Comparison of ENCODE assay signal across 11 mouse cellular contexts in genomic region chr16:35839680-35840079, GRCm38 (mm10). TPM values are rescaled to one million over a fixed set of nuclear protein-coding genes. Genes with fewer than 3 reads are reported as not detected.
DNase-seq lines count a peak whose midpoint lies in the region; ATAC-seq and TF ChIP-seq lines count a peak whose summit lies in the region.
"Had no signal": no experiment of that assay in that cellular context is flagged by ENCODE, and none has a peak within 500 bp of the region (broad histone marks: within the 10 kb centered on the region; RNA-seq: fewer than 3 reads in every experiment).

No protein-coding gene starts in this region.

- DNase-seq in hindbrain, embryonic 14.5 days (ENCODE audit: low spot score) = peak; percentile 30
- peak; percentile 62 for DNase-seq in A20 (ENCODE audit: low read depth, low spot score)
- peak; percentile 37 for DNase-seq in G1E (ENCODE audit: low spot score)
- DNase-seq in embryonic facial prominence, embryonic 10.5 days (ENCODE audit: low spot score) = peak; percentile 16
- peak in 2 of 3 experiments; percentile 26 to 42 for DNase-seq in liver, embryonic 14.5 days (ENCODE audit: low read depth in 3 of 3, low spot score in 3 of 3)
- DNase-seq in thymus, postnatal 10 days (ENCODE audit: low spot score in 2 of 2) = peak; percentile 19 to 58
- DNase-seq in gastrocnemius, postnatal 25 days = no peak
- DNase-seq: liver, embryonic 13.5 days had no signal

- H3K4me2 ChIP-seq in hindbrain, embryonic 14.5 days (replicated peaks) = no peak overlapping the region
- no peak overlapping the region for H3K4me2 ChIP-seq in hindbrain, embryonic 16.5 days (ENCODE audit: low read length)
- H3K4me2 ChIP-seq in liver, embryonic 14.5 days (ENCODE audit: low read depth) = no peak overlapping the region
- H3K4me2 ChIP-seq: embryonic facial prominence, embryonic 15.5 days; liver, embryonic 13.5 days; stomach, embryonic 15.5 days had no signal

- TF ChIP-seq EP300 in liver, embryonic 14.5 days (IDR thresholded peaks at IDR 0.05; ENCODE audit: low read depth) = no peak

- no peak overlapping the region for H3K9ac ChIP-seq in hindbrain, embryonic 14.5 days
- H3K9ac ChIP-seq in hindbrain, embryonic 16.5 days (ENCODE audit: low read depth, low read length) = no peak overlapping the region
- no peak overlapping the region for H3K9ac ChIP-seq in liver, embryonic 14.5 days (replicated peaks)
- H3K9ac ChIP-seq: embryonic facial prominence, embryonic 15.5 days; liver, embryonic 13.5 days; stomach, embryonic 15.5 days had no signal

- TF ChIP-seq CTCF in G1E (IDR thresholded peaks at IDR 0.05; ENCODE audit: low read depth, low read length) = peak; percentile 55; the same call in 1 of the 2 replicates
- TF ChIP-seq CTCF in liver, embryonic 14.5 days (IDR thresholded peaks at IDR 0.05; ENCODE audit: low read depth) = peak; percentile 78

- no peak for ATAC-seq in hindbrain, embryonic 14.5 days (ENCODE audit: low FRiP score)
- no peak for ATAC-seq in hindbrain, embryonic 16.5 days
- no peak for ATAC-seq in G1E (ENCODE audit: extremely low read depth, insufficient number of reproducible peaks, low FRiP score, poor library complexity, severe bottlenecking)
- ATAC-seq in liver, embryonic 14.5 days (ENCODE audit: insufficient read depth) = no peak

- H3K4me1 ChIP-seq in hindbrain, embryonic 14.5 days (replicated peaks; ENCODE audit: control insufficient read depth, insufficient read depth, low read length) = no peaks in the 10 kb centered on the region
- no peaks in the 10 kb centered on the region for H3K4me1 ChIP-seq in hindbrain, embryonic 16.5 days (ENCODE audit: control insufficient read depth, insufficient read depth, low read depth, low read length)
- H3K4me1 ChIP-seq in G1E (ENCODE audit: insufficient read depth, low read depth, low read length) = no peaks in the 10 kb centered on the region; the same call in 1 of the 2 replicates
- H3K4me1 ChIP-seq in embryonic facial prominence, embryonic 10.5 days = no peaks in the 10 kb centered on the region
- no peaks in the 10 kb centered on the region for H3K4me1 ChIP-seq in liver, embryonic 14.5 days (replicated peaks; ENCODE audit: control insufficient read depth in 2 of 2, insufficient read depth in 2 of 2, low read length in 1 of 2)
- H3K4me1 ChIP-seq: embryonic facial prominence, embryonic 15.5 days; liver, embryonic 13.5 days; stomach, embryonic 15.5 days had no signal

- no peaks in the 10 kb centered on the region for H3K36me3 ChIP-seq in hindbrain, embryonic 14.5 days (replicated peaks; ENCODE audit: control insufficient read depth, insufficient read depth)
- H3K36me3 ChIP-seq in hindbrain, embryonic 16.5 days (ENCODE audit: control insufficient read depth, insufficient read depth, low read length) = no peaks in the 10 kb centered on the region
- H3K36me3 ChIP-seq in G1E (replicated peaks) = no peaks in the 10 kb centered on the region
- H3K36me3 ChIP-seq in embryonic facial prominence, embryonic 10.5 days (replicated peaks) = no peaks in the 10 kb centered on the region
- H3K36me3 ChIP-seq in liver, embryonic 14.5 days (replicated peaks; ENCODE audit: control insufficient read depth, insufficient read depth, low read depth) = no peaks in the 10 kb centered on the region
- H3K36me3 ChIP-seq: embryonic facial prominence, embryonic 15.5 days; liver, embryonic 13.5 days; stomach, embryonic 15.5 days had no signal

- H3K4me3 ChIP-seq in hindbrain, embryonic 14.5 days (replicated peaks; ENCODE audit: low read length) = no peak overlapping the region
- no peak overlapping the region for H3K4me3 ChIP-seq in hindbrain, embryonic 16.5 days (ENCODE audit: low read length)
- no peak overlapping the region for H3K4me3 ChIP-seq in G1E (ENCODE audit: low read depth, low read length)
- no peak overlapping the region for H3K4me3 ChIP-seq in embryonic facial prominence, embryonic 10.5 days
- H3K4me3 ChIP-seq in liver, embryonic 14.5 days (ENCODE audit: insufficient read depth in 1 of 2, low read depth in 2 of 2, low read length in 2 of 2) = no peak overlapping the region
- H3K4me3 ChIP-seq: embryonic facial prominence, embryonic 15.5 days; liver, embryonic 13.5 days; stomach, embryonic 15.5 days had no signal

- 36% methylated on average over 1 of the region's 1 CpGs for WGBS in hindbrain, embryonic 14.5 days
- 21% methylated on average over 1 of the region's 1 CpGs for WGBS in hindbrain, embryonic 16.5 days
- WGBS in embryonic facial prominence, embryonic 10.5 days = 21% methylated on average over 1 of the region's 1 CpGs
- 8% methylated on average over 1 of the region's 1 CpGs for WGBS in liver, embryonic 14.5 days (ENCODE audit: insufficient replicate concordance)

- H3K9me3 ChIP-seq in hindbrain, embryonic 14.5 days (ENCODE audit: control insufficient read depth, low read length) = peaks cover 4% of the 10 kb centered on the region; the same call in 1 of the 2 replicates
- no peaks in the 10 kb centered on the region for H3K9me3 ChIP-seq in hindbrain, embryonic 16.5 days (ENCODE audit: control insufficient read depth, low read length)
- no peaks in the 10 kb centered on the region for H3K9me3 ChIP-seq in G1E (replicated peaks)
- H3K9me3 ChIP-seq in embryonic facial prominence, embryonic 10.5 days = peaks cover 2% of the 10 kb centered on the region; the same call in 1 of the 2 replicates
- H3K9me3 ChIP-seq in liver, embryonic 14.5 days (ENCODE audit: control insufficient read depth, low read length) = no peaks in the 10 kb centered on the region
- H3K9me3 ChIP-seq: embryonic facial prominence, embryonic 15.5 days; liver, embryonic 13.5 days; stomach, embryonic 15.5 days had no signal

- no peaks in the 10 kb centered on the region for H3K27me3 ChIP-seq in hindbrain, embryonic 14.5 days (ENCODE audit: control insufficient read depth, insufficient read depth, low read length)
- no peaks in the 10 kb centered on the region for H3K27me3 ChIP-seq in hindbrain, embryonic 16.5 days (replicated peaks; ENCODE audit: control insufficient read depth, insufficient read depth, low read length)
- H3K27me3 ChIP-seq in G1E (ENCODE audit: insufficient read depth, low read length) = no peaks in the 10 kb centered on the region; the same call in 1 of the 2 replicates
- no peaks in the 10 kb centered on the region for H3K27me3 ChIP-seq in embryonic facial prominence, embryonic 10.5 days (replicated peaks; ENCODE audit: low read depth, poor library complexity, severe bottlenecking)
- no peaks in the 10 kb centered on the region for H3K27me3 ChIP-seq in liver, embryonic 14.5 days (ENCODE audit: control insufficient read depth, insufficient read depth, low read length)
- H3K27me3 ChIP-seq: embryonic facial prominence, embryonic 15.5 days; liver, embryonic 13.5 days; stomach, embryonic 15.5 days had no signal

- no peak overlapping the region for H3K27ac ChIP-seq in hindbrain, embryonic 14.5 days
- H3K27ac ChIP-seq in hindbrain, embryonic 16.5 days (ENCODE audit: low read depth, low read length) = no peak overlapping the region
- H3K27ac ChIP-seq in embryonic facial prominence, embryonic 10.5 days (replicated peaks) = no peak overlapping the region
- no peak overlapping the region for H3K27ac ChIP-seq in liver, embryonic 14.5 days
- H3K27ac ChIP-seq: embryonic facial prominence, embryonic 15.5 days; liver, embryonic 13.5 days; stomach, embryonic 15.5 days had no signal

RNA-seq across cellular contexts. Expression of gene Parp14, which starts 31.7 kb away (rescaled TPM):
- polyA plus RNA-seq in hindbrain, embryonic 14.5 days (2014; fragmentation: Nextera tagmentation; extraction: Ambion mirVana) = 0.38 and 0.66 TPM in 2 replicates
- polyA plus RNA-seq in hindbrain, embryonic 16.5 days (2015; fragmentation: Nextera tagmentation; extraction: Ambion mirVana) = 0.34 and 0.53 TPM in 2 replicates
- total RNA-seq in G1E (2014; fragmentation: Nextera tagmentation) (3.4 and 5.5 TPM in 2 replicates), G1E (2017) (4.6 and 6.1 TPM in 2 replicates)
- 1.5 and 2.1 TPM in 2 replicates for polyA plus RNA-seq in G1E (2012)
- 0.26 and 0.43 TPM in 2 replicates for polyA plus RNA-seq in embryonic facial prominence, embryonic 10.5 days (2016; fragmentation: Nextera tagmentation; extraction: Ambion mirVana)
- polyA plus RNA-seq in liver, embryonic 14.5 days (2012; rRNA removed) = 0.65 and 1.1 TPM in 2 replicates
- polyA plus RNA-seq in liver, embryonic 14.5 days (2014; fragmentation: Nextera tagmentation; extraction: Ambion mirVana) = 0.88 and 0.97 TPM in 2 replicates
- total RNA-seq in gastrocnemius, postnatal 25 days (2021) = 1 to 10 TPM; 3.2 to 3.3 TPM
